Mouse (Mus musculus): ENCODE results near the gene Mbd6.

DNA sequence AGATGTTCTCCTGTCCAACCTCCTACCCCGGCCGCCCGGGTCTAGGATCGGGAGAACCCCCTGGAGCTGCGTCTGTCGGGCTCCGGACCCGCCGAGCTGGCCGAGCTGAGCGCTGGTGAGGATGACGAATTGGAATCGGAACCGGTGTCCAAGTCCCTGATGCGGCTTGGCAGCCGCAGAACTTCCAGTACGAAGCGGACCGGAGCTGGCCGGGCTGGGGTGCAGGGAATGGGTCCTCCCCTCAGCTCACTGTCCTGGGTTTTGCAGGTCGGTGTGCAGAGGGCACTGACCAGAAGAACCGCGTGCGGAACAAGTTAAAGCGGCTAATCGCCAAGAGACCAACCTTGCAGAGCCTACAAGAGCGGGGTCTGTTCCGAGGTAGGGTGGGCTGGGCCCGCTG lies 38.0 kb upstream of the Mbd6 start:
- TF ChIP-seq POLR2A (IDR thresholded peaks at IDR 0.05; ENCODE audit: borderline replicate concordance, control insufficient read depth, low read depth, low read length) (no peak), CTCF (IDR thresholded peaks at IDR 0.05; ENCODE audit: control insufficient read depth, insufficient read depth, low read length) (no peak)

All from bone marrow, adult 2 months (tissue).